Mouse (Mus musculus) limb, embryonic 11.5 days (tissue): Measurements from ENCODE around the gene Aph1a. TPM values are rescaled to one million over a fixed set of nuclear protein-coding genes. Genes with fewer than 3 reads are reported as not detected.

Experiments used
- ATAC-seq: fragments of 200-750 bp; cut with Nextera tagmentation; 2 replicates; pipeline ENCODE4 v1.8.0; 2017; ENCODE audit warnings: low read depth; ENCODE audit not compliant: insufficient number of reproducible peaks, low FRiP score, low TSS enrichment
- DNase-seq: peaks from one replicate; pipeline ENCODE4 v3.0.0-alpha.2; 2015; ENCODE audit warnings: low spot score
- H3K27ac ChIP-seq: fragments of 300-500 bp; sonication (generic); replicated peaks from 2 replicates; pipeline ENCODE4 v1.5.1; 2014; ENCODE audit warnings: low read depth, mild to moderate bottlenecking, low read length
- H3K27me3 ChIP-seq: fragments of 300-500 bp; sonication (generic); 2 replicates; pipeline ENCODE4 v1.6.1; 2014; ENCODE audit warnings: mild to moderate bottlenecking, low read length, mixed read lengths; ENCODE audit not compliant: control insufficient read depth, insufficient read depth
- H3K36me3 ChIP-seq: fragments of 300-500 bp; sonication (generic); 2 replicates; pipeline ENCODE4 v1.6.1; 2014; ENCODE audit warnings: mild to moderate bottlenecking, low read length, moderate library complexity, mixed read lengths; ENCODE audit not compliant: control insufficient read depth, insufficient read depth
- H3K4me1 ChIP-seq: fragments of 300-500 bp; sonication (generic); 2 replicates; pipeline ENCODE4 v1.6.1; 2014; ENCODE audit warnings: low read length, mixed read lengths; ENCODE audit not compliant: control insufficient read depth, insufficient read depth
- H3K4me2 ChIP-seq: fragments of 300-500 bp; sonication (generic); 2 replicates; pipeline ENCODE4 v1.6.1; 2014; ENCODE audit warnings: low read depth, mild to moderate bottlenecking, moderate library complexity; ENCODE audit not compliant: severe bottlenecking
- H3K4me3 ChIP-seq: fragments of 300-500 bp; sonication (generic); 2 replicates; pipeline ENCODE4 v1.5.1; 2014; ENCODE audit warnings: low read depth, low read length
- H3K9ac ChIP-seq: fragments of 300-500 bp; sonication (generic); 2 replicates; pipeline ENCODE4 v1.6.1; 2014; ENCODE audit warnings: mild to moderate bottlenecking, low read length
- H3K9me3 ChIP-seq: fragments of 300-500 bp; sonication (generic); 2 replicates; pipeline ENCODE4 v1.6.1; 2016; ENCODE audit warnings: low read length; ENCODE audit not compliant: control insufficient read depth
- WGBS: fragments of 180-500 bp; shearing (Covaris S2); extraction: QIAGEN DNeasy Blood & Tissue Kit; methylation state at CpG from one replicate; pipeline ENCODE4 v1.1.7; 2014; 5-methylcytosine and 5-hydroxymethylcytosine counted together
- polyA plus RNA-seq: library from polyadenylated mRNA; unstranded; fragments of >200 nt; fragmentation: Nextera tagmentation; extraction: Ambion mirVana; gene quantifications from 2 replicates; pipeline ENCODE4 v1.2.1, GENCODE M21; 2014

Gene Aph1a
- polyA plus RNA-seq, 1 experiment from 2014 or later = 26.1 TPM

- Histone ChIP-seq H3K9me3 (no peaks in the 10 kb centered on the region), H3K27me3 (no peaks in the 10 kb centered on the region), H3K4me2 (peak overlapping the region; percentile 90), H3K9ac (peak overlapping the region; percentile 27; the same call in 1 of the 2 replicates), H3K4me3 (peak overlapping the region; percentile 45), H3K36me3 (0 out of 2 replicates have a peak, but pooled peaks cover 2% of the 10 kb centered on the region), H3K27ac (no peak overlapping the region; the same call in 1 of the 2 replicates), H3K4me1 (peaks cover 4% of the 10 kb centered on the region)
- 29% methylated on average over 6 of the region's 6 CpGs for WGBS
- ATAC-seq (no peak), DNase-seq (peak; percentile 23)
Measured at GRCm38 (mm10) chr3:95902643-95903042, 8.9 kb downstream of the Aph1a start.

GRCm38 (mm10) chr3:95903753-95904502 lies 10.2 kb downstream of the Aph1a start:
- peak; percentile 75 for DNase-seq
- H3K4me1 ChIP-seq = peaks cover 4% of the 10 kb centered on the region
- H3K9me3 ChIP-seq = no peaks in the 10 kb centered on the region
- H3K4me2 ChIP-seq = peak overlapping the region; percentile 90
- H3K27ac ChIP-seq = peak overlapping the region; percentile 76; the same call in 1 of the 2 replicates
- peak overlapping the region; percentile 72 for H3K9ac ChIP-seq
- no peaks in the 10 kb centered on the region for H3K27me3 ChIP-seq
- WGBS = under 1% methylated on average over 15 of the region's 15 CpGs
- ATAC-seq = peak; percentile 44; the same call in 1 of the 2 replicates
- no peaks in the 10 kb centered on the region for H3K36me3 ChIP-seq
- H3K4me3 ChIP-seq = peak overlapping the region; percentile 45

GRCm38 (mm10) chr3:95904568-95904967 lies 10.8 kb downstream of the Aph1a start, which contains the start of gene Car14:
Gene Car14, minus strand, starts transcription at chr3:95904691.
- ATAC-seq (peak; percentile 55; the same call in 1 of the 2 replicates), DNase-seq (peak; percentile 77)
- peak within 1 kb of the TSS; percentile 81 for H3K27ac ChIP-seq

GRCm38 (mm10) chr3:95905146-95905939 lies 11.6 kb downstream of the Aph1a start:
- Histone ChIP-seq H3K4me2 (peak overlapping the region; percentile 90), H3K9ac (peak overlapping the region; percentile 72), H3K9me3 (no peaks in the 10 kb centered on the region), H3K4me1 (peaks cover 4% of the 10 kb centered on the region), H3K4me3 (peak overlapping the region; percentile 45), H3K27me3 (no peaks in the 10 kb centered on the region), H3K27ac (peak overlapping the region; percentile 81), H3K36me3 (no peaks in the 10 kb centered on the region)
- ATAC-seq (peak; percentile 63), DNase-seq (peak; percentile 82)
- WGBS = under 1% methylated on average over 18 of the region's 18 CpGs

More at GRCm38 (mm10) chr3:95904568-95904967, 10.8 kb downstream of the Aph1a start, which contains the start of gene Car14:
- Histone ChIP-seq H3K27me3 (no peaks in the 10 kb centered on the region), H3K4me3 (peak within 1 kb of the TSS; percentile 45), H3K9ac (peak within 1 kb of the TSS; percentile 72), H3K36me3 (no peaks in the 10 kb centered on the region), H3K9me3 (no peaks in the 10 kb centered on the region), H3K4me1 (peaks cover 4% of the 10 kb centered on the region), H3K4me2 (peak within 1 kb of the TSS; percentile 90)
- under 1% methylated on average over 15 of the region's 15 CpGs for WGBS

GRCm38 (mm10) chr3:95905940-95906492 lies 12.2 kb downstream of the Aph1a start:
- Histone ChIP-seq H3K4me2 (peak overlapping the region; percentile 90), H3K36me3 (no peaks in the 10 kb centered on the region), H3K4me1 (peaks cover 4% of the 10 kb centered on the region), H3K27ac (0 out of 2 replicates have a peak overlapping the region, but pooled peaks have one; percentile 81), H3K4me3 (peak overlapping the region; percentile 45), H3K9ac (peak overlapping the region; percentile 72), H3K9me3 (no peaks in the 10 kb centered on the region), H3K27me3 (no peaks in the 10 kb centered on the region)
- under 1% methylated on average over 12 of the region's 12 CpGs for WGBS
- no peak for ATAC-seq
- peak; percentile 80 for DNase-seq

GRCm38 (mm10) chr3:95906860-95907259 lies 13.1 kb downstream of the Aph1a start:
- ATAC-seq (no peak), DNase-seq (peak; percentile 87)
- H3K4me1 ChIP-seq = peaks cover 4% of the 10 kb centered on the region
- H3K4me2 ChIP-seq = peak overlapping the region; percentile 90
- peak overlapping the region; percentile 12 for H3K4me3 ChIP-seq
- H3K9ac ChIP-seq = no peak overlapping the region
- H3K27me3 ChIP-seq = no peaks in the 10 kb centered on the region
- under 1% methylated on average over 12 of the region's 12 CpGs for WGBS
- no peak overlapping the region for H3K27ac ChIP-seq
- H3K36me3 ChIP-seq = no peaks in the 10 kb centered on the region
- no peaks in the 10 kb centered on the region for H3K9me3 ChIP-seq

GRCm38 (mm10) chr3:95907613-95908012 lies 13.8 kb downstream of the Aph1a start:
- Histone ChIP-seq H3K9me3 (no peaks in the 10 kb centered on the region), H3K4me2 (no peak overlapping the region), H3K27me3 (no peaks in the 10 kb centered on the region), H3K9ac (no peak overlapping the region), H3K36me3 (no peaks in the 10 kb centered on the region), H3K4me3 (no peak overlapping the region), H3K4me1 (peaks cover 4% of the 10 kb centered on the region; the same call in 1 of the 2 replicates), H3K27ac (no peak overlapping the region)
- WGBS = 48% methylated on average over 4 of the region's 4 CpGs
- DNase-seq = no peak
- no peak for ATAC-seq

GRCm38 (mm10) chr3:95914706-95915105 lies 20.9 kb downstream of the Aph1a start:
- H3K4me3 ChIP-seq = no peak overlapping the region
- H3K27ac ChIP-seq = no peak overlapping the region
- H3K27me3 ChIP-seq = no peaks in the 10 kb centered on the region
- ATAC-seq (no peak), DNase-seq (no peak)
- H3K36me3 ChIP-seq = no peaks in the 10 kb centered on the region
- WGBS = 93% methylated on average over 4 of the region's 4 CpGs
- no peaks in the 10 kb centered on the region for H3K9me3 ChIP-seq
- no peaks in the 10 kb centered on the region for H3K4me1 ChIP-seq
- no peak overlapping the region for H3K4me2 ChIP-seq
- H3K9ac ChIP-seq = no peak overlapping the region
